Mouse (Mus musculus) hindbrain, embryonic 15.5 days (tissue): Measurements from ENCODE around the gene Klhdc2. TPM values are rescaled to one million over a fixed set of nuclear protein-coding genes. Genes with fewer than 3 reads are reported as not detected.

ENCODE experiments used
- ATAC-seq: fragments of 200-750 bp; cut with Nextera tagmentation; 2 replicates; pipeline ENCODE4 v1.8.0; 2017; ENCODE audit warnings: low read depth, moderate number of reproducible peaks, moderate TSS enrichment; ENCODE audit not compliant: low FRiP score
- H3K27ac ChIP-seq: fragments of 300-500 bp; sonication (generic); replicated peaks from 2 replicates; pipeline ENCODE4 v1.5.1; 2015; ENCODE audit warnings: mild to moderate bottlenecking, inconsistent platforms
- H3K27me3 ChIP-seq: fragments of 300-500 bp; sonication (generic); 2 replicates; pipeline ENCODE4 v1.6.1; 2015; ENCODE audit warnings: control low read depth, inconsistent platforms
- H3K36me3 ChIP-seq: fragments of 300-500 bp; sonication (generic); 2 replicates; pipeline ENCODE4 v1.6.1; 2015; ENCODE audit warnings: control low read depth, inconsistent platforms
- H3K4me1 ChIP-seq: fragments of 300-500 bp; sonication (generic); replicated peaks from 2 replicates; pipeline ENCODE4 v1.6.1; 2015; ENCODE audit warnings: control low read depth, inconsistent platforms
- H3K4me2 ChIP-seq: fragments of 300-500 bp; sonication (generic); 2 replicates; pipeline ENCODE4 v1.6.1; 2015; ENCODE audit warnings: moderate library complexity, mild to moderate bottlenecking, inconsistent platforms
- H3K4me3 ChIP-seq: fragments of 300-500 bp; sonication (generic); 2 replicates; pipeline ENCODE4 v1.5.1; 2015; ENCODE audit warnings: mild to moderate bottlenecking, inconsistent platforms
- H3K9ac ChIP-seq: fragments of 300-500 bp; sonication (generic); 2 replicates; pipeline ENCODE4 v1.6.1; 2015; ENCODE audit warnings: inconsistent platforms
- H3K9me3 ChIP-seq: fragments of 300-500 bp; sonication (generic); 2 replicates; pipeline ENCODE4 v1.6.1; 2016; ENCODE audit warnings: control low read depth, inconsistent platforms
- WGBS: fragments of 180-500 bp; shearing (Covaris S2); methylation state at CpG from one replicate; pipeline ENCODE4 v1.1.7; 2015; 5-methylcytosine and 5-hydroxymethylcytosine counted together
- polyA plus RNA-seq: library from polyadenylated mRNA; unstranded; fragments of >200 nt; fragmentation: Nextera tagmentation; extraction: Ambion mirVana; gene quantifications from 2 replicates; pipeline ENCODE4 v1.2.1, GENCODE M21; 2015

Klhdc2 gene
- polyA plus RNA-seq, 1 experiment from 2014 or later: 278 TPM

GRCm38 (mm10) chr12:69306333-69306732 lies 9.9 kb downstream of the Klhdc2 start:
- 98% methylated on average over 7 of the region's 7 CpGs for WGBS
- ATAC-seq: no peak
- H3K9ac ChIP-seq: no peak overlapping the region
- H3K36me3 ChIP-seq: peaks cover 91% of the 10 kb centered on the region
- no peaks in the 10 kb centered on the region for H3K27me3 ChIP-seq
- H3K4me3 ChIP-seq: no peak overlapping the region
- no peaks in the 10 kb centered on the region for H3K9me3 ChIP-seq
- no peaks in the 10 kb centered on the region for H3K4me1 ChIP-seq
- H3K4me2 ChIP-seq: no peak overlapping the region
- H3K27ac ChIP-seq: no peak overlapping the region

GRCm38 (mm10) chr12:69309659-69310058 lies 13.2 kb downstream of the Klhdc2 start:
- 98% methylated on average over 4 of the region's 4 CpGs for WGBS
- Histone ChIP-seq H3K9me3 (no peaks in the 10 kb centered on the region), H3K27ac (no peak overlapping the region), H3K27me3 (no peaks in the 10 kb centered on the region), H3K4me3 (no peak overlapping the region), H3K36me3 (peaks cover 91% of the 10 kb centered on the region), H3K4me2 (no peak overlapping the region), H3K4me1 (no peaks in the 10 kb centered on the region), H3K9ac (no peak overlapping the region)
- no peak for ATAC-seq

GRCm38 (mm10) chr12:69318431-69318830 lies 21.9 kb downstream of the Klhdc2 start:
- Histone ChIP-seq H3K36me3 (peaks cover 68% of the 10 kb centered on the region), H3K4me3 (no peak overlapping the region)
- ATAC-seq: no peak

GRCm38 (mm10) chr12:69331187-69331586 lies 34.7 kb downstream of the Klhdc2 start:
- no peak for ATAC-seq
- Histone ChIP-seq H3K27me3 (no peaks in the 10 kb centered on the region), H3K4me1 (no peaks in the 10 kb centered on the region), H3K36me3 (peaks cover 60% of the 10 kb centered on the region), H3K9me3 (no peaks in the 10 kb centered on the region), H3K9ac (no peak overlapping the region), H3K4me2 (no peak overlapping the region), H3K27ac (no peak overlapping the region), H3K4me3 (no peak overlapping the region)
- 93% methylated on average over 3 of the region's 3 CpGs for WGBS

More at GRCm38 (mm10) chr12:69318431-69318830, 21.9 kb downstream of the Klhdc2 start:
- H3K9ac ChIP-seq: no peak overlapping the region
- no peaks in the 10 kb centered on the region for H3K4me1 ChIP-seq
- no peaks in the 10 kb centered on the region for H3K27me3 ChIP-seq
- H3K4me2 ChIP-seq: no peak overlapping the region
- H3K27ac ChIP-seq: no peak overlapping the region
- H3K9me3 ChIP-seq: no peaks in the 10 kb centered on the region

GRCm38 (mm10) chr12:69332147-69332546 lies 35.7 kb downstream of the Klhdc2 start:
- WGBS: 81% methylated on average over 1 of the region's 1 CpGs
- Histone ChIP-seq H3K27me3 (no peaks in the 10 kb centered on the region), H3K9me3 (no peaks in the 10 kb centered on the region), H3K4me3 (no peak overlapping the region), H3K4me2 (no peak overlapping the region), H3K36me3 (peaks cover 59% of the 10 kb centered on the region), H3K27ac (no peak overlapping the region), H3K4me1 (no peaks in the 10 kb centered on the region), H3K9ac (no peak overlapping the region)
- ATAC-seq: no peak

- Histone ChIP-seq H3K27me3 (no peaks in the 10 kb centered on the region), H3K27ac (no peak overlapping the region), H3K9me3 (no peaks in the 10 kb centered on the region), H3K4me3 (no peak overlapping the region), H3K4me1 (no peaks in the 10 kb centered on the region), H3K36me3 (peaks cover 62% of the 10 kb centered on the region), H3K4me2 (no peak overlapping the region), H3K9ac (no peak overlapping the region)
- no peak for ATAC-seq
- 90% methylated on average over 2 of the region's 2 CpGs for WGBS
Measured at GRCm38 (mm10) chr12:69333547-69333946, 37.1 kb downstream of the Klhdc2 start.

GRCm38 (mm10) chr12:69349928-69350327 lies 53.4 kb downstream of the Klhdc2 start:
- 88% methylated on average over 2 of the region's 2 CpGs for WGBS
- peaks cover 71% of the 10 kb centered on the region for H3K36me3 ChIP-seq
- no peaks in the 10 kb centered on the region for H3K4me1 ChIP-seq
- no peaks in the 10 kb centered on the region for H3K27me3 ChIP-seq
- no peak overlapping the region for H3K4me2 ChIP-seq
- H3K27ac ChIP-seq: no peak overlapping the region
- H3K9ac ChIP-seq: no peak overlapping the region
- no peak overlapping the region for H3K4me3 ChIP-seq
- ATAC-seq: no peak
- no peaks in the 10 kb centered on the region for H3K9me3 ChIP-seq

GRCm38 (mm10) chr12:69351685-69352084 lies 55.2 kb downstream of the Klhdc2 start:
- no peak overlapping the region for H3K9ac ChIP-seq
- 90% methylated on average over 1 of the region's 1 CpGs for WGBS
- H3K4me1 ChIP-seq: peaks cover 13% of the 10 kb centered on the region
- H3K27ac ChIP-seq: no peak overlapping the region
- no peak for ATAC-seq
- peaks cover 62% of the 10 kb centered on the region for H3K36me3 ChIP-seq
- H3K27me3 ChIP-seq: no peaks in the 10 kb centered on the region
- no peak overlapping the region for H3K4me2 ChIP-seq
- H3K9me3 ChIP-seq: no peaks in the 10 kb centered on the region
- no peak overlapping the region for H3K4me3 ChIP-seq

GRCm38 (mm10) chr12:69356546-69357299 lies 60.2 kb downstream of the Klhdc2 start, which contains the start of gene Nemf:
Gene Nemf, minus strand, starts transcription at chr12:69357165.
- H3K4me2 ChIP-seq: peak within 1 kb of the TSS; percentile 93
- peaks cover 22% of the 10 kb centered on the region for H3K36me3 ChIP-seq
- no peaks in the 10 kb centered on the region for H3K27me3 ChIP-seq
- peak within 1 kb of the TSS; percentile 84 for H3K4me3 ChIP-seq
- H3K9ac ChIP-seq: peak within 1 kb of the TSS; percentile 76
- peaks cover 18% of the 10 kb centered on the region for H3K4me1 ChIP-seq
- peak within 1 kb of the TSS; percentile 80 for H3K27ac ChIP-seq
- H3K9me3 ChIP-seq: no peaks in the 10 kb centered on the region
- WGBS: under 1% methylated on average over 47 of the region's 50 CpGs
- ATAC-seq: peak; percentile 55

- peak overlapping the region; percentile 80; the same call in 1 of the 2 replicates for H3K27ac ChIP-seq
- peaks cover 17% of the 10 kb centered on the region for H3K36me3 ChIP-seq
- no peaks in the 10 kb centered on the region for H3K9me3 ChIP-seq
- ATAC-seq: no peak
- peak overlapping the region; percentile 84 for H3K4me3 ChIP-seq
- H3K4me1 ChIP-seq: peaks cover 22% of the 10 kb centered on the region
- 5% methylated on average over 13 of the region's 13 CpGs for whole genome bisulfite sequencing
- H3K4me2 ChIP-seq: peak overlapping the region; percentile 93
- H3K9ac ChIP-seq: peak overlapping the region; percentile 76
- H3K27me3 ChIP-seq: no peaks in the 10 kb centered on the region
Measured at GRCm38 (mm10) chr12:69357300-69357646, 60.8 kb downstream of the Klhdc2 start.
